8 mouse cellular contexts compared by ENCODE assay signal in the genomic region with DNA sequence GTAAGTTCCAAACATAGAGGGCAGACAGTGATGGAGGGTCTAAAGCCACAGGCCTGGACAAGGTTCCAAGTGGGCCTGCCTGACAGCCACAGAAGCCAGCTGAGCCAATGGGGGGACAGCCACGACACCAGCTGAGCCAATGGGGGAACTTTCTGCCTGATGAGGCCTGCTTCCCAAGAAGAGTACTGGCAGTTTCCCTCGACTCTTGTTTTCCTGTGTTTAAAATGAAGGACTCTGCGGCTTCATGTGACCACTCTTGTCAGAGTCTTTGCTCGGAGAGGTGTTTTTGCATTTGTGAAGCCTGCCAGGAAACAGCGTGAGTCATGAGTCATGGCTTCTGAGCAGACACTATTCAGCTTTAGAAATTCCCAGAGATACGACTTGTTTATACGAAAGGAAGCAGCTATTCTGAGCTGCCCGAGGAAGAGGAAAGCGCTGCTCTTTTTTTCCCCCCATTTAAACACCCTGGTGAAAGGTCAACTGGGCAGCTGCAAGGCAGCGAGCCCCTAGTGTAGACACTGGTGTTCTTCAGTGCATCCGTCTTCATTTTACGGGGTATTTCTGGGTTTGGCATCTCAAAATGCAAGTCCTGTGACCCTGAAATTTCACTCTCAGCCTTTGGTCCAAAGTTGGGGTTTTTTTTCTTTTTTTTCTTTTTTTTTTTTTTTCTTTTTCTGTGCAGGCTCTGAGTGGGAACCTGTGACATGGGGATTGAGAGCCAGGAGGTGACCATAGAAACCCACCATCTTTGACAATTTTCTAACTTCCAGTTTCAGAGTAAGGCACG.
A peak's percentile ranks its signal among the peaks of the same experiment; 100 is the strongest.
DNase-seq lines count a peak whose midpoint lies in the region; ATAC-seq and TF ChIP-seq lines count a peak whose summit lies in the region.

No protein-coding gene starts in this region.

- H3K27me3 ChIP-seq in C2C12 (ENCODE audit: control insufficient read depth, insufficient read depth, insufficient read length) (no peaks in the 10 kb centered on the region), myocyte (ENCODE audit: control insufficient read depth, insufficient read depth, insufficient read length) (no peaks in the 10 kb centered on the region)
- H3K27me3 ChIP-seq in embryonic facial prominence, embryonic 13.5 days, result no peaks in the 10 kb centered on the region
- no peaks in the 10 kb centered on the region for H3K27me3 ChIP-seq in heart, embryonic 10.5 days (ENCODE audit: insufficient read depth, poor library complexity, severe bottlenecking)
- no peaks in the 10 kb centered on the region for H3K27me3 ChIP-seq in limb, embryonic 15.5 days

- no peak for ATAC-seq in embryonic facial prominence, embryonic 13.5 days (ENCODE audit: insufficient number of reproducible peaks, insufficient read depth, low FRiP score, low TSS enrichment, low read depth)
- peak; percentile 67 for ATAC-seq in limb, embryonic 15.5 days (ENCODE audit: insufficient number of reproducible peaks, low FRiP score, low TSS enrichment, low read depth)

- H3K79me2 ChIP-seq in C2C12 (ENCODE audit: control insufficient read depth, insufficient read depth), result no peaks in the 10 kb centered on the region
- H3K79me2 ChIP-seq in myocyte (ENCODE audit: control insufficient read depth, insufficient read depth), result no peaks in the 10 kb centered on the region

- peaks cover 11% of the 10 kb centered on the region for H3K4me1 ChIP-seq in embryonic facial prominence, embryonic 13.5 days
- peaks cover 34% of the 10 kb centered on the region for H3K4me1 ChIP-seq in heart, embryonic 10.5 days
- H3K4me1 ChIP-seq in limb, embryonic 15.5 days, result peaks cover 3% of the 10 kb centered on the region

- H3K79me3 ChIP-seq in C2C12 (ENCODE audit: low read depth), result no peaks in the 10 kb centered on the region

- H3K4me3 ChIP-seq in C2C12 (ENCODE audit: insufficient read depth, poor library complexity, severe bottlenecking) (no peak overlapping the region), myocyte (peak overlapping the region; percentile 11)
- H3K4me3 ChIP-seq in embryonic facial prominence, embryonic 13.5 days, result no peak overlapping the region
- H3K4me3 ChIP-seq in heart, embryonic 10.5 days, result no peak overlapping the region
- H3K4me3 ChIP-seq in limb, embryonic 15.5 days, result no peak overlapping the region

- DNase-seq in adrenal gland, postnatal 10 days, result peak; percentile 67
- DNase-seq in heart, embryonic 10.5 days (ENCODE audit: low spot score), result no peak
- peak; percentile 58 to 77 for DNase-seq in kidney, adult 8-10 months
- DNase-seq in thymus, postnatal 4 days, result no peak

- no peak for TF ChIP-seq CTCF in C2C12 (IDR thresholded peaks at IDR 0.05; ENCODE audit: control insufficient read depth, insufficient read depth, insufficient read length)

- no peak overlapping the region for H3K9ac ChIP-seq in embryonic facial prominence, embryonic 13.5 days
- no peak overlapping the region for H3K9ac ChIP-seq in limb, embryonic 15.5 days

- no peaks in the 10 kb centered on the region for H3K9me3 ChIP-seq in embryonic facial prominence, embryonic 13.5 days
- H3K9me3 ChIP-seq in heart, embryonic 10.5 days, result no peaks in the 10 kb centered on the region
- no peaks in the 10 kb centered on the region for H3K9me3 ChIP-seq in limb, embryonic 15.5 days

- no peak for TF ChIP-seq POLR2A in myocyte (IDR thresholded peaks at IDR 0.05; ENCODE audit: insufficient read length, low read depth)

- whole genome bisulfite sequencing in embryonic facial prominence, embryonic 13.5 days, result 59% methylated on average over 13 of the region's 13 CpGs
- WGBS in heart, embryonic 10.5 days, result 37% methylated on average over 13 of the region's 13 CpGs
- WGBS in limb, embryonic 15.5 days, result 43% methylated on average over 13 of the region's 13 CpGs

- no peaks in the 10 kb centered on the region for H3K36me3 ChIP-seq in C2C12 (ENCODE audit: control insufficient read depth, insufficient read depth)
- H3K36me3 ChIP-seq in embryonic facial prominence, embryonic 13.5 days, result no peaks in the 10 kb centered on the region
- H3K36me3 ChIP-seq in heart, embryonic 10.5 days, result no peaks in the 10 kb centered on the region
- no peaks in the 10 kb centered on the region for H3K36me3 ChIP-seq in limb, embryonic 15.5 days
- no peaks in the 10 kb centered on the region for H3K36me3 ChIP-seq in myocyte (ENCODE audit: control insufficient read depth, insufficient read depth)

- peak overlapping the region; percentile 51; the same call in 1 of the 2 replicates for H3K27ac ChIP-seq in embryonic facial prominence, embryonic 13.5 days
- peak overlapping the region; percentile 85 for H3K27ac ChIP-seq in heart, embryonic 10.5 days
- peak overlapping the region; percentile 72 for H3K27ac ChIP-seq in limb, embryonic 15.5 days

- no peak overlapping the region for H3ac ChIP-seq in C2C12 (ENCODE audit: control insufficient read depth, insufficient read length, low read depth)
- no peak overlapping the region for H3ac ChIP-seq in myocyte (ENCODE audit: control insufficient read depth, insufficient read length)

- no peak overlapping the region for H3K4me2 ChIP-seq in embryonic facial prominence, embryonic 13.5 days
- no peak overlapping the region for H3K4me2 ChIP-seq in limb, embryonic 15.5 days
- H3K4me2 ChIP-seq in myocyte (ENCODE audit: low read depth), result peak overlapping the region; percentile 96

TF ChIP-seq in C2C12, 6 proteins besides CTCF, POLR2A, EP300 and RAD21:
- TF ChIP-seq MAX (IDR thresholded peaks at IDR 0.05) (peak; percentile 81), MYOG (IDR thresholded peaks at IDR 0.05; ENCODE audit: control insufficient read depth, extremely low read depth, insufficient read length) (no peak), USF1 (IDR thresholded peaks at IDR 0.05; ENCODE audit: low read depth) (peak; percentile 90), FOSL1 (IDR thresholded peaks at IDR 0.05; ENCODE audit: insufficient read depth, low read length, poor library complexity, severe bottlenecking) (peak; percentile 29)
TF ChIP-seq in C2C12: peak in this region for 3.

TF ChIP-seq in myocyte, 11 proteins besides CTCF, POLR2A, EP300 and RAD21:
- TF ChIP-seq MYOD1 (IDR thresholded peaks at IDR 0.05; ENCODE audit: control insufficient read depth in 1 of 3, insufficient read length in 2 of 3, low read depth in 2 of 3) (peak in 1 of 3 experiments; percentile 31), MAX (IDR thresholded peaks at IDR 0.05; ENCODE audit: low read depth) (no peak), REST (IDR thresholded peaks at IDR 0.05; ENCODE audit: insufficient read depth, insufficient read length) (no peak), USF1 (IDR thresholded peaks at IDR 0.05; ENCODE audit: low read depth) (peak; percentile 86)

Comparison
In these comparisons a context has a peak if more than half of its experiments do, and no peak if none do; other contexts are left out.
1. DNase-seq: peak in adrenal gland, postnatal 10 days (single experiment) and kidney, adult 8-10 months (2 of 2); none in heart, embryonic 10.5 days (single experiment) and thymus, postnatal 4 days (single experiment).
2. Peak in every context shown above with its lines, with median percentiles within 50 percentile points of each other: H3K27ac ChIP-seq.